Mouse (Mus musculus): Measurements from ENCODE around the gene Acaa1a.
"Not testable (repeated sequence)": the region's sequence is repeated elsewhere in the genome, so short reads cannot be mapped to it uniquely, and the experiment has no call there.

The Acaa1a gene

DNA sequence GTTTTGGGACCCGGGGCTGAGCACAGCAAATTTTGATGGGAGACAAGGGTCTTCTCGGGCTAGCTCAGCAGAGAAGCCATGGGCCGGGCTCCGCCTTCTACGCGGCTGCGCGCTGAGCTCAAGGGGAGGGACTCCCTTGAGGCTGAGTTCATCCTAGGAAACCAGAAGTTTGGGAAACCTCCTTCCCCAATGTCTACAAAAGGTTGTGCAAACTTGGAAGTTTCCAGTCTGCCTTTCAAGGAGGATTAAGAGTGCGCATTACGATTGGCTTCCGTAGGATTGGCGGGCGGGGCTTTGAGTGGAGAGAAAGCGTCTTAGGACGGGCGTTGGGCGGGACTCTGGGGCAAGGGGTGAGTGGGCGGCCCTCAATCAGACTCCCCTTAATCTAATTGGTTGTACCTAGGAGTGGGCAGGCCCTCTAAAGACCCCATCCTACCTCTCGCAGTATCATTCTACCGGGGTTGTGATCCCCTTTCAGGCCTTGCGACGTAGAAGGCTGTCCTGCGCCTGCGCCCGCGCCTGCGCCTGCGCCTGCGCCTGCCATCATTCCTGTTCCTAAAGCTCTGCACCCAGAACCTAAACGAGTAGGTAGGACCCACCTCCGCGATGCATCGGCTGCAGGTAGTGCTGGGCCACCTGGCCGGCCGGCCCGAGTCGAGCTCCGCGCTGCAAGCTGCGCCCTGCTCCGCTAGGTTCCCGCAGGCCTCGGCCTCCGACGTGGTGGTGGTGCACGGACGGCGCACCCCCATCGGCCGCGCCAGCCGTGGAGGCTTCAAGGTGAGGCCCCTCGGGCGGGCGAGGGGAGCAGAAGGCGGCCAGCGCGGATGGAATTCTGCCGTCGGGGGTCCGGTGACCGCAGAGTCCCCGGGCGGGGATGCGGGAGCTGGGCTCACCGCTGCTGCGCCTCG, 1.7 kb downstream of the Acaa1a start, which contains the start of gene Myd88:
Gene Myd88 (minus strand): TSS at position 503 of the 908 bp plus-strand sequence.
- peak; percentile 85 to 90 for DNase-seq

DNA sequence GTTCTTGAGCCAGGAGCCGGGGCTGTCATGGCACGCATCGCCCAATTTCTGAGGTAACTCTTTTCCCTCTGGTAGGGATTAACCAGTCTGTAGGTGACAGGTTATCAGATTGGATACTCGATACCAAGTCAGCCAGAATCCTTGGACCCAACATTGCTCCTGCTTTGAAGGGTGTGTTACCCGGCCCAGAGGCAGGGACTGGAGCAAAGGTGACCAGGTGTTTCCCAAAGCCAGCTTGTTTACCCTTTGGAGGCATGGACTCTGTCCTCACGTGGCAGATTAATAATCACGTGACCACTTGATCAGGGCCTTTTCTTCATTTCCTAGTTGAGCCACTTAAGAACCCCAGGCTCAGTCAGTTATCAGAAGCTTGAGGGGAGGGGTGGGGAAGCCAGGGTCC, 3.3 kb downstream of the Acaa1a start:
- DNase-seq = no peak

GRCm38 (mm10) chr9:119346376-119346775, 6.9 kb downstream of the Acaa1a start:
- no peak for DNase-seq

GRCm38 (mm10) chr9:119350531-119350930, 11.1 kb downstream of the Acaa1a start:
- DNase-seq = no peak

DNA sequence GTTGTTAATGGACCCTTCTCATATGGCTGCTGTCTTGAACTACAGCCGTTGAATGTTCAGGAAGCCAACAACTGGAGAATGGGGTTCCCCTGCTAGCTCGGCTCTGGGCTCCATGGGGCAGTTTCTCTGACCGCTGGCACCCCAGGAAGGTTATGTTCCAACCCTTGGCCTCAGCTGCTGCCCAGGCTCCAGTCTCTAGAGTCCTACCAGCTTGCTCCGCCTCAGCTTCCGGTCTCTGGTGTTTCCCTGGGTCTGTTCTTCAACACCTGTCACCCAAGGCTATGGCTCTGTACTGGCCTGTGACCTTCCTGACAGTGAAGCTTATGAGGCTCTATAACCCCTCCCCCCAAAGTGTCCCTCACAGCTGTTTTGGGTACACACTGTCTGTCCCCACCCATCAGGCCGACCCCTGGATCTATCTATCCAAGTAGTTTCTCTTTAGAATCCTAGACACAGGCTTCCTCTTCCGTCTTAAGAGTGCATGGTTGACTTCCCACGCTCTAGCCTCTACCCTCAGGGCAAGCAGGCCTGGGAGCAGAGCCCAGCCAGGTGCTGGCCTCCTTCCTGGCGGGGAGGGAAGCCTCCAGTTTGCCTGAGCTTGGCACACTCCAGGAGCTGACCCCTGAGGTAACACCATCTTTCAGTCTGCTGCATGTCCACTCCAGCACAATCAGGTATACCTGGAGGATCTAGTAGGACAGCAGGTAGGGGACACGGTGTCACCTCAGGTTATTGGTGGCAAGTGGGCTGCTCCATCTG, 11.7 kb downstream of the Acaa1a start:
- no peak for DNase-seq

DNA sequence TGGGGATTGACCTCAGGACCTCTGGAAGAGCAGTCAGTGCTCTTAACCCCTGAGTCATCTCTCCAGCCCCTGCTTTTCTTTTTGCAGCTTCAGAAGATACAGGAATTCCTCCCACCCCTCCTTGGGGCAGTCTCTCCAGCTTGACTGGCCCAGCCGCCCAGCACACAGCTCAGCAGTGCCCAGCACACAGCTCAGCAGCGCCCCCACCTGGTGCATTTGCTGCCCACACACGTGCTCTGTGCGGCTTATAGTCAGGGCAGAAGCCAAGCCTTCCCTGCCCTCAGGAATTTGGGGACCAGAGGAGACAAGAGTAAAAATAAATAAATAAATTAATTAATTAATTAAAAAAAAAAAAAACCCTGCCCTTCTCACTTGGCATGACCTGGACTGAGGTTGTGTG, 12.6 kb downstream of the Acaa1a start:
- peak; percentile 79 to 92 for DNase-seq

DNA sequence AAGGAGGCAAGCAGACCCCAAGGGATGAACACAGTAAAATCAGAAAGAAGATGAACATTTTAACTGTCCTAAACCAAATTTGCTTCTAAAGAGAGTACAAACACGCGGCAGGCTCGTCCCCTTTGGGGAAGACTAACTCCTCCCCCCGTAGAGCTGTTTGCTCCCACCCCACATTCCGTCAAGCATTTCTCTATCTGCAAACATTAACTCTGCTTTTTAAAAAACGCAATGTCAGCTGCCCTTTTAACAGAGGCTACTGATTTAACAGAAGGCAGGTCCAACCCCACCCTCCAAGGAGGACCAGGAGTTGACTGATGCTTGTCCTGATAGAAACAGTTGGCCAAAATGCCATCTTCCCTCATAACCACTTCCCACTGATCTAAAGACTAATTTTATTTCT, 14.4 kb downstream of the Acaa1a start:
- DNase-seq = no peak

DNA sequence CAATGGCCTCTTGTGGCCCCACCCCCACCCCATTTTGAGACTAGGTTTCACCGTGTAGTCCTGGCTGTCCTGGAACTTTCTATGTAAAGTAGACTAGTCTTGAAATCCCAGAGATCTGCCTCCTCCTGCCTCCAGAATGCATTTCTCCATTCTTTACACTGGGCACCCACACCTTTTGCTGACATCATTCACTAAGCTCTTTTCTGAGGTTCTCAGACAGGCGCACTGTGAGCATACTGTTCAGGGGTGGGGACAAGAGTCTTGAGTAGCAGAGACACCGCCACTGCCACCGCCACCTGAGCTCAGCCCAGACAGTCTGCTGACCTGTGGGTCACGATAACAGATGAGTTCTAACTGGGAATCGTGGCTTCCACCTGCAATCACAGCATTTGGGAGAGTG, 16.5 kb downstream of the Acaa1a start:
- DNase-seq = no peak

DNA sequence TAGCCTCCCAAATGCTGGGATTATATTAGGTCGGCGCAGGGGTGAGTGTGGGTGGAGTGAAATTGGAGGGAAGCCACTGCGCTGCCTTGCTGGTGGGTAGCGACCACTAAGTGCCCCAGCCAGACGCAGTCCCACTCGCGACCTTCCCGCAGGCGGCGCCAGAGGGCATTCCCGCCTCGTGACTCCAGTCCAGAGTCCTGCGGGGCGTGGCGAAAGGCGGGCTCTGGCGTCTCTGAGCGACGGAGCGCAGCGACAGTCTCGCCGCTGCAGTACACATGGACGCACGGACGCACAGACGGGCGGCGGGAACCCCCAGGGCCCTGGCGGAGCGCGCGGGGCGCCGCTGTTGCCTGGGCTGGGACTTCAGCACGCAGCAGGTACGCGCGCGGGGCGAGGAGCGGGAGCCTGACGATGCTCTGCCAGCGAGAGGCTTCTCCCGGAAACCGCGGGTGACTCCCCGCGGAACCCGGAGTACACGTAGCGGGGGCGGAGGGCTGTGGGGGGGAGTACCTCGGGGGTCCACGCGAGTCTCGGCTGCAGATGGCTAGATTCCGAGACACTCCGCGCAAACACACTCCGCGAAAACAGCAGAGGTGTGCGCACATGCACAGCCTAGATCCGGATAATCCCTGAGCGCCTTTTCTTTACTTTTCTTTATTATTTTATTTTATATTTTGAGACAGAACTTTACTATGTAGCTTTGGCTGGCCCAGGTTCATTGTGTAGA, 18.0 kb downstream of the Acaa1a start, which contains the start of gene Xylb:
Gene Xylb (plus strand): TSS at position 51 of the 727 bp plus-strand sequence.
- peak; percentile 95 to 97 for DNase-seq

DNA sequence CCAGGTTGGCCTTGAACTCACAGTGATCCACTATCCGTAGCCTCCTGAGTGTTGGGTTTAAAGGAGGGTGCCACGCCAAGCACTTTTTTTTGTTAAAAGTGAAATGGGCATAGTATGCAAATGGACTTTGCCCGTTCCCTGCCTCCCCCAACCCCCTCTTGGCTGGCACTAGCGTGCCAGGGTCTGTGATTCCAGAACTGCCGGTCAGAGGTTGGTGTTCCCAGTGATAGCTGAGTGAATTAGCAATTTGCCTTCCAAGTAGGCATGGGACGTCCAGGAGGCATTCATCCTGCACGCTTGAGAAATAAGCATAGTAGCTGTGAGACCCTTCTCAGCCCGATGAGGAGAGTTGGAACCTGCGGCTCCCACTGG, 18.6 kb downstream of the Acaa1a start:
- no peak for DNase-seq

- no peak for DNase-seq
Observed at GRCm38 (mm10) chr9:119361416-119361815, 21.9 kb downstream of the Acaa1a start.

GRCm38 (mm10) chr9:119363229-119363628, 23.8 kb downstream of the Acaa1a start:
- no peak for DNase-seq

DNA sequence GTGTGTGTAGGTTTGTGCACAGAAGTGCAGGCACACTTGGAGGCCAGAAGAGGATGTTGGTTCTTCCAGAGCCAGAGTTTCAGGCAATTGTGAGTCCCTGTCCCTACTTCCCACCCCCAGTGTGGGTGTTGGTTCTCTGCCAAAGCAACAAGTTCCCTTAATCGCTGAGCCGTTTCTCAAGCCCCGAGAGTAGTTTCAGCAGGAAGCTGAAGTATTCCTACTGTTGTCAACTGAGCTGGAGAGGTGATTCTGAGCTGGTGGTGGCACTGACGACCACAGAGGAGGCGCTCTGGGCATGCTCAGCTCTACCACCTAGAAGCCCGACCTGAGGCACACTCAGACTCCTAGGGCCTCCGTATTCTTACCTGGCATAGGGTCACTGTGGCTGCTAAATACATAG, 25.8 kb downstream of the Acaa1a start, which contains the start of gene Slc22a14:
Gene Slc22a14 (minus strand): TSS at position 270 of the 400 bp plus-strand sequence.
- no peak for DNase-seq

- DNase-seq = no peak
Observed at GRCm38 (mm10) chr9:119368367-119368766, 28.9 kb downstream of the Acaa1a start.

DNA sequence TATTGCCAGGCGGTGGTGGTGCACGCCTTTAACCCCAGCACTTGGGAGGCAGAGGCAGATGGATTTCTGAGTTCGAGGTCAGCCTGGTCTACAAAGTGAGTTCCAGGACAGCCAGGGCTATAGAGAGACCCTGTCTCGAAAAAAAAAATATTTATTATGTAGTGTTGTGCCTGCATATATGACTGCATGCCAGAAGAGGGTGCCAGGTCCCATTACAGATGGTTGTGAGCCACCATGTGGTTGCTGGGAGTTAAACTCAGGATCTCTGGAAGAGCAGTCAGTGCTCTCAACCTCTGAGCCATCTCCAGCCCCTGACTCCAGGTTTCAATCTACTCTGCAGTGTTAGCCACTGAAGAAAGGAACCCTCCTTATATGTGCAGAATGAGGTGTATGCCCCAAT, 31.3 kb downstream of the Acaa1a start:
- not testable (repeated sequence) for DNase-seq

- no peak for DNase-seq
Observed at GRCm38 (mm10) chr9:119371251-119371650, 31.8 kb downstream of the Acaa1a start.

DNA sequence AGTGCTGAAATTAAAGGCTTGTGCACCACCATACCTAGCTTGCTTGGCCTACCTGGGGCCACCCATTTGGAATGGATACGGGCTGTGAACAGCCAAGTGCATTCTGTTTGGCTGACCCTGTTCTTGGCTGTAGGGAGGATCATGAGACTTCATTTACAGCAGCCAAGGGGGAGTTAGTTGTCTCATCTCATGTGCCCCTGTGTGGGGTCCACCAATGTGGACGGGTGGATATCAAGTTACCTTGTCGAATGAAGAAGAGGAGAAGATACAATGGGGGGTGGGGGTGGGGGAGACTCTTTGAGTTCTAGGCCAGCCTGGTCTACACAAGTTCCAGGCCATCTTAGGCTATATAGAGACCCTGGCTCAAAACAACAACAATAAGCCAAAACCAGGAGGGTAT, 35.5 kb downstream of the Acaa1a start:
- DNase-seq = no peak

DNA sequence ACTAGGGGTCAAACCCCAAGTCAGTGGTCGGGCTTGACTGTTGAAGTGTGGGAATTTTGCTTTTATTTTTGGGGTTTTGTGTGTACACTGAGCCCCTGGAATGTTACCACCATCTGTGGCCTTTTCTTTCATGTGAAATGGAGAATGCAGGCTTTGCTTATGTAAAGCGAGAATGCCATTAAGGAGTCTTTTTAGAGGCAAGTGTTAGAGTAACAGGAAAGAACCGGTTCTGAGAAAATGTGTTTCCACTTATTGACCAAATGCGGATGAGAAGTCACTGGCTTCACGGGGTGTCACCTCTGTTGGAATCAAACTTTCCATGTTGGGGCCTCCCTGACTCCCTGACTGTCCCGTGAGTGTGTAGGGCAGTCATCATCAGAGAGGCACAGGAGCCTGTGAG, 36.1 kb downstream of the Acaa1a start:
- DNase-seq = no peak

GRCm38 (mm10) chr9:119378231-119378630, 38.8 kb downstream of the Acaa1a start:
- no peak for DNase-seq

GRCm38 (mm10) chr9:119382603-119383002, 43.1 kb downstream of the Acaa1a start:
- no peak for DNase-seq

GRCm38 (mm10) chr9:119388956-119389355, 49.5 kb downstream of the Acaa1a start:
- DNase-seq = no peak

DNA sequence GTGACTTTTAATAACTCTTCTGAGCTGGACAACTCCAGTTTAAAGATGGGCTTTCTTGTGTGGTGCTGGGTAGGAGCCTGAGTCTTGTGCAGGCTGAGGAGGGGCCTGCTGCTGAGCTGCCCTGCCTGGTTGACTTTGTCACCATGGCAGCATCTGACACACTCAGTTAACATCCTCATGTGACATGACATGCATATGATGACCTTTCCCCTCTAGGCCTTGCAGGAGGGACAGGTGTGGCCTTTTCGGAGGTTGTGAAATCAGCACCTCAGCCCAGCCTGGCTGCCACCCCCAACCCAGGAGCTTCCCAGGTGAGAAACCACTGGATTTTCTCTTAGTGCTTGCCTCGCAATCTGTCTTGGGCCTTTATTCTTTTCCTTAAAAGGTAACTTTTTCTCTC, 50.7 kb downstream of the Acaa1a start:
- DNase-seq = no peak

GRCm38 (mm10) chr9:119394808-119395207, 55.3 kb downstream of the Acaa1a start:
- DNase-seq = no peak

All from cerebellum, postnatal 14 days (tissue).